9 mouse cellular contexts compared by ENCODE assay signal in genomic region chr16:13820771-13821170, GRCm38 (mm10). TPM values are rescaled to one million over a fixed set of nuclear protein-coding genes. Genes with fewer than 3 reads are reported as not detected.
A peak's percentile ranks its signal among the peaks of the same experiment; 100 is the strongest.
DNase-seq lines count a peak whose midpoint lies in the region; ATAC-seq and TF ChIP-seq lines count a peak whose summit lies in the region.
"Had no signal": no experiment of that assay in that cellular context is flagged by ENCODE, and none has a peak within 500 bp of the region (broad histone marks: within the 10 kb centered on the region; RNA-seq: fewer than 3 reads in every experiment).

No protein-coding gene starts in this region.

- TF ChIP-seq CTCF in MEL (IDR thresholded peaks at IDR 0.05 in 2 of 3, conservative IDR thresholded peaks at IDR 0.05 in 1 of 3; ENCODE audit: control insufficient read depth in 1 of 3, insufficient read depth in 1 of 3, low read depth in 2 of 3, low read length in 3 of 3, poor library complexity in 1 of 3, severe bottlenecking in 1 of 3) = peak in 2 of 3 experiments; percentile 32; a peak in 3 of 6 replicates

- DNase-seq in kidney, adult 11 months = no peak
- no peak for DNase-seq in MEL (ENCODE audit: low read depth, low spot score)
- no peak for DNase-seq in embryonic facial prominence, embryonic 14.5 days (ENCODE audit: low spot score)
- DNase-seq in T-cell, adult 2 months (ENCODE audit: low spot score) = no peak
- DNase-seq in Muller cell, postnatal 12 days (ENCODE audit: inconsistent ontology term) = no peak
- DNase-seq: gastrocnemius, postnatal 10 days had no signal

- peaks cover 4% of the 10 kb centered on the region; the same call in 1 of the 2 replicates for H3K4me1 ChIP-seq in kidney, embryonic 14.5 days (ENCODE audit: control insufficient read depth, insufficient read depth, low read length)
- no peaks in the 10 kb centered on the region; a peak in 1 of 4 replicates for H3K4me1 ChIP-seq in MEL (ENCODE audit: control insufficient read depth in 1 of 2, insufficient read depth in 2 of 2, low read length in 2 of 2)
- peaks cover 13% of the 10 kb centered on the region for H3K4me1 ChIP-seq in embryonic facial prominence, embryonic 14.5 days (ENCODE audit: control insufficient read depth, insufficient read depth, low read length)
- H3K4me1 ChIP-seq in midbrain, embryonic 12.5 days = peaks cover 17% of the 10 kb centered on the region

- no peak for TF ChIP-seq EP300 in MEL (IDR thresholded peaks at IDR 0.05; ENCODE audit: low read depth in 1 of 2, low read length in 2 of 2)

- no peak overlapping the region for H3K27ac ChIP-seq in kidney, embryonic 14.5 days (ENCODE audit: low read depth, low read length)
- H3K27ac ChIP-seq in MEL (ENCODE audit: control insufficient read depth, low read depth, low read length) = no peak overlapping the region
- no peak overlapping the region for H3K27ac ChIP-seq in embryonic facial prominence, embryonic 14.5 days (replicated peaks; ENCODE audit: low read depth, low read length)
- H3K27ac ChIP-seq in midbrain, embryonic 12.5 days (replicated peaks) = no peak overlapping the region

- H3K9me3 ChIP-seq in kidney, embryonic 14.5 days (ENCODE audit: control insufficient read depth, low read length) = no peaks in the 10 kb centered on the region
- H3K9me3 ChIP-seq in MEL (replicated peaks; ENCODE audit: insufficient read depth, low read length) = no peaks in the 10 kb centered on the region
- H3K9me3 ChIP-seq in embryonic facial prominence, embryonic 14.5 days (ENCODE audit: control insufficient read depth, low read length) = no peaks in the 10 kb centered on the region
- H3K9me3 ChIP-seq in midbrain, embryonic 12.5 days = no peaks in the 10 kb centered on the region

- no peak for ATAC-seq in kidney, embryonic 14.5 days (ENCODE audit: low FRiP score, low TSS enrichment)
- no peak for ATAC-seq in embryonic facial prominence, embryonic 14.5 days (ENCODE audit: low read depth)
- ATAC-seq in midbrain, embryonic 12.5 days (ENCODE audit: low FRiP score, low read depth) = no peak
- ATAC-seq in activated CD4-positive, CD25-positive, alpha-beta regulatory T cell, adult 4 months = no peak

- no peak for TF ChIP-seq POLR2A in MEL (IDR thresholded peaks at IDR 0.05; ENCODE audit: control insufficient read depth in 1 of 2, insufficient read depth in 1 of 2, low read depth in 1 of 2, low read length in 2 of 2, poor library complexity in 1 of 2)

- H3K27me3 ChIP-seq in kidney, embryonic 14.5 days (ENCODE audit: control insufficient read depth, insufficient read depth, low read length) = no peaks in the 10 kb centered on the region
- H3K27me3 ChIP-seq in MEL (ENCODE audit: control insufficient read depth in 1 of 2, insufficient read depth in 2 of 2, low read length in 2 of 2) = no peaks in the 10 kb centered on the region
- H3K27me3 ChIP-seq in embryonic facial prominence, embryonic 14.5 days (replicated peaks; ENCODE audit: control insufficient read depth, insufficient read depth, low read length) = no peaks in the 10 kb centered on the region
- no peaks in the 10 kb centered on the region for H3K27me3 ChIP-seq in midbrain, embryonic 12.5 days

- peak; percentile 32 for TF ChIP-seq RAD21 in MEL (IDR thresholded peaks at IDR 0.05; ENCODE audit: low read depth, low read length)

- no peak overlapping the region for H3K9ac ChIP-seq in kidney, embryonic 14.5 days (ENCODE audit: low read depth, low read length)
- H3K9ac ChIP-seq in MEL (ENCODE audit: control insufficient read depth, low read depth, low read length, poor library complexity, severe bottlenecking) = no peak overlapping the region
- peak overlapping the region; percentile 92; the same call in 1 of the 2 replicates for H3K9ac ChIP-seq in embryonic facial prominence, embryonic 14.5 days (ENCODE audit: low read depth, low read length)
- no peak overlapping the region for H3K9ac ChIP-seq in midbrain, embryonic 12.5 days (replicated peaks)

- 96% methylated on average over 5 of the region's 5 CpGs for WGBS in kidney, embryonic 14.5 days
- 91% methylated on average over 5 of the region's 5 CpGs for WGBS in embryonic facial prominence, embryonic 14.5 days
- 97% methylated on average over 5 of the region's 5 CpGs for WGBS in midbrain, embryonic 12.5 days

- H3K4me3 ChIP-seq in kidney, embryonic 14.5 days (ENCODE audit: low read length) = peak overlapping the region; percentile 74; the same call in 1 of the 2 replicates
- H3K4me3 ChIP-seq in MEL (ENCODE audit: control insufficient read depth in 1 of 2, insufficient read depth in 1 of 2, low read depth in 2 of 2, low read length in 2 of 2) = no peak overlapping the region
- no peak overlapping the region; the same call in 1 of the 2 replicates for H3K4me3 ChIP-seq in embryonic facial prominence, embryonic 14.5 days (ENCODE audit: low read depth, low read length)
- 0 out of 2 replicates have a peak overlapping the region, but pooled peaks have one; percentile 77 for H3K4me3 ChIP-seq in midbrain, embryonic 12.5 days

- H3K36me3 ChIP-seq in kidney, embryonic 14.5 days (ENCODE audit: control insufficient read depth, insufficient read depth, low read length) = 0 out of 2 replicates have a peak, but pooled peaks cover 3% of the 10 kb centered on the region
- peaks cover 0 to 7% of the 10 kb centered on the region in 2 experiments; a peak in 1 of 4 replicates for H3K36me3 ChIP-seq in MEL (ENCODE audit: control insufficient read depth in 1 of 2, insufficient read depth in 2 of 2, low read length in 2 of 2)
- peaks cover 6% of the 10 kb centered on the region; the same call in 1 of the 2 replicates for H3K36me3 ChIP-seq in embryonic facial prominence, embryonic 14.5 days (ENCODE audit: control insufficient read depth, insufficient read depth, low read length)
- H3K36me3 ChIP-seq in midbrain, embryonic 12.5 days = peaks cover 5% of the 10 kb centered on the region; the same call in 1 of the 2 replicates

- no peak overlapping the region; the same call in 1 of the 2 replicates for H3K4me2 ChIP-seq in kidney, embryonic 14.5 days (replicated peaks; ENCODE audit: low read depth, low read length)
- H3K4me2 ChIP-seq in embryonic facial prominence, embryonic 14.5 days (ENCODE audit: low read depth, low read length) = peak overlapping the region; percentile 71
- H3K4me2 ChIP-seq in midbrain, embryonic 12.5 days (replicated peaks) = peak overlapping the region; percentile 79

- peaks cover 5% of the 10 kb centered on the region for H3K79me2 ChIP-seq in MEL (ENCODE audit: control insufficient read depth, insufficient read depth, low read length, poor library complexity)

TF ChIP-seq in MEL, 35 proteins besides CTCF, POLR2A, EP300 and RAD21:
- peak; percentile 31; the same call in 1 of the 2 replicates for TF ChIP-seq SMC3 (IDR thresholded peaks at IDR 0.05; ENCODE audit: low read depth, low read length)
- no peak for TF ChIP-seq ETS1 (IDR thresholded peaks at IDR 0.05; ENCODE audit: low read depth, low read length)

RNA-seq across cellular contexts. Expression of gene Ntan1, which starts 2.1 kb away (rescaled TPM):
- polyA plus RNA-seq in kidney, embryonic 14.5 days (2014; fragmentation: Nextera tagmentation; extraction: Ambion mirVana) = 149 and 162 TPM in 2 replicates
- 38.3 and 40.4 TPM in 2 replicates for total RNA-seq in MEL (2012; rRNA removed)
- polyA plus RNA-seq in MEL (2012; ENCODE audit: insufficient read depth in 1 of 2, insufficient read length in 2 of 2, low read depth in 1 of 2, low replicate concordance in 2 of 2, missing spikeins in 1 of 2) = 10 to 100 TPM in 1 of 2 experiments, not detected in 1; 57.4 TPM
- 176 and 178 TPM in 2 replicates for polyA plus RNA-seq in embryonic facial prominence, embryonic 14.5 days (2014; fragmentation: Nextera tagmentation; extraction: Ambion mirVana)
- 175 and 181 TPM in 2 replicates for polyA plus RNA-seq in midbrain, embryonic 12.5 days (2016; fragmentation: Nextera tagmentation; extraction: Ambion mirVana)
- 100 to 1,000 TPM; 156 to 160 TPM for polyA plus RNA-seq in activated CD4-positive, CD25-positive, alpha-beta regulatory T cell, adult 4 months (2017; shearing (Covaris generic))

RNA-seq across cellular contexts. Expression of gene Rrn3, which starts 40.3 kb away (rescaled TPM):
- polyA plus RNA-seq in kidney, embryonic 14.5 days (2014; fragmentation: Nextera tagmentation; extraction: Ambion mirVana) = 48.9 and 74.7 TPM in 2 replicates
- total RNA-seq in MEL (2012; rRNA removed) = 78.6 and 92.8 TPM in 2 replicates
- 10 to 100 TPM in 1 of 2 experiments, not detected in 1; 60.0 TPM for polyA plus RNA-seq in MEL (2012; ENCODE audit: insufficient read depth in 1 of 2, insufficient read length in 2 of 2, low read depth in 1 of 2, low replicate concordance in 2 of 2, missing spikeins in 1 of 2)
- polyA plus RNA-seq in embryonic facial prominence, embryonic 14.5 days (2014; fragmentation: Nextera tagmentation; extraction: Ambion mirVana) = 43.3 and 46.9 TPM in 2 replicates
- 122 and 132 TPM in 2 replicates for polyA plus RNA-seq in midbrain, embryonic 12.5 days (2016; fragmentation: Nextera tagmentation; extraction: Ambion mirVana)
- polyA plus RNA-seq in activated CD4-positive, CD25-positive, alpha-beta regulatory T cell, adult 4 months (2017; shearing (Covaris generic)) = 10 to 100 TPM; 44.8 to 49.4 TPM

Comparison
In these comparisons a context has a peak if more than half of its experiments do, and no peak if none do; other contexts are left out.
1. H3K4me3 ChIP-seq: peak in kidney, embryonic 14.5 days (single experiment) and midbrain, embryonic 12.5 days (single experiment); none in MEL (0 of 2) and embryonic facial prominence, embryonic 14.5 days (single experiment).